Mouse (Mus musculus) ES-CJ7 (cell line): ENCODE data around the gene Med16.

Experiments used
- DNase-seq: peaks from one replicate; pipeline ENCODE4 v3.0.0; 2011; ENCODE audit warnings: low read depth, low spot score

Gene Med16

GRCm38 (mm10) chr10:79860079-79860911 lies 48.4 kb downstream of the Med16 start:
- no peak for DNase-seq

DNA sequence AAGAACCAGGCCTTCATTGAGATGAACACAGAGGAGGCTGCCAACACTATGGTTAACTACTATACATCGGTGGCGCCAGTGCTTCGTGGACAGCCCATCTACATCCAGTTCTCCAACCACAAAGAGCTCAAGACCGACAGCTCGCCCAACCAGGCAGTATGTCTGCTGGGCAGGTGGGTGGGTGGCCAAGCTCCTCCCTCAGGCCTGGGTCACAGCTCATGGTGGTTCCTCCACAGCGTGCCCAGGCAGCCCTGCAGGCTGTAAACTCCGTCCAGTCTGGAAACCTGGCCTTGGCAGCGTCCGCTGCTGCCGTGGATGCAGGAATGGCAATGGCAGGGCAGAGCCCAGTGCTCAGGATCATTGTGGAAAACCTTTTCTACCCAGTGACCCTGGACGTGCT lies 49.6 kb downstream of the Med16 start:
- DNase-seq: no peak

DNA sequence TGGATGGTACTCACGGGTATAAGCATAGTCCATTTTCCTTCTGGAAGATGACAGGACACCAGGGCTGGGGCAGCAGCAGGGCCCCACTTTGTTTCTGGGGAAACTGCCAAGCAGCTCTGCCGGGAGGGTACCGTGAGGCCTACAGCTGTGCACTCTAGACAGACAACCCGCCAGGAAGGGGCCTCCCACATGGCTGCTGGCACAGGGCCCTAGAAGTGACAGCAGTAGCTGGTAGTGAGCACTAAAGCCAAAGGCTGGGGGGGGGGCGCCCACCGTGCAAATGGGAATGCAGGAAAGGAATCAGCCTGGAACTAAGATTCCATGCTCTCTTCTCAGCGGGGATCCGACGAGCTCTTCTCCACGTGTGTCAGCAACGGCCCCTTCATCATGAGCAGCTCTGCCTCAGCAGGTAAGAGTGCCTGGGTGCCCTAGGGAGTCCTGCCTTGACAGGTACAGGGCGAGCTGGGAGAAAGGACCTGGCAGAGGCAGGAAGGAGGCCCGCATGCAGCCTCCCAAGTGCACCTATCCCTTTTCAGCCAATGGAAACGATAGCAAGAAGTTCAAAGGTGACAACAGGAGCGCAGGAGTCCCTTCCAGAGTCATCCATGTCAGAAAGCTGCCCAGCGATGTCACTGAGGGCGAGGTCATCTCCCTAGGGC lies 50.2 kb downstream of the Med16 start:
- DNase-seq: no peak

DNA sequence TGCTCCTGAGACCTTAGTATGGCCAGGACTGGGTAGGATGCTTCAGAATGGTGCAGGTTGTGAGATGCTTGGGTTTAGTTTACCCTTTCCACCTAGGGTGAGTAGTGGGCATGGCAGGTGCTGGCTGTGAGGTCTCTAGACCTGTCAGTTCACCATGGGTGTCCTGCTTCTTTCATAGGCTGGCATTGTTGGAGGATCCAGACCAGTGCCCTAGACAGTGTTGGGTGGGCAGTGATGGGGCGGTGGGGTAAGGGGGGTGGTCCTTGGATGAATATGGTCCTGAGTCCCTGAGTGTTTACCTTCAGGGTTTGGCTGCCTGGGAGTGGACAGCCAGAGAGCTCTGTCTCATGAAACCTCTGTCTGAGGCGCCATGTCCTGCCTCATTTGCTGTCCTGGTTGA lies 50.8 kb downstream of the Med16 start:
- DNase-seq: no peak

DNA sequence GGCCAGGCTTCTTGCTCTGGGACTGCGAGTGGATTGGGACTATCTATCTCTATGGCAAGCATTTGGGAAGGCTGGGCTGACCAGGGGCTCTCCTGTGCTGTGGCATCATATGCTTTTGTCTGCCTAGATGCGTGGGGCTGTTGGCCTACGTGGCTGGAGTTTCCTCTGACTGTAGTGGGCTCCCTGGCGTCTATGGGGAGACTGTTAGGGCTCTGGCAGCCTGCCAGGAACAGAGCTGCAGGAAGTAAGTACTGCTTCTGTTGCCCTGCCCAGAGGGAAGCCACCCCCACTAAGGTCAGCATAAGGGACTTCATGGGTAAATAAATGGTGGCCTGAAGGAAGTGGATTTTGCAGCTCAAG lies 51.3 kb downstream of the Med16 start:
- DNase-seq: no peak

DNA sequence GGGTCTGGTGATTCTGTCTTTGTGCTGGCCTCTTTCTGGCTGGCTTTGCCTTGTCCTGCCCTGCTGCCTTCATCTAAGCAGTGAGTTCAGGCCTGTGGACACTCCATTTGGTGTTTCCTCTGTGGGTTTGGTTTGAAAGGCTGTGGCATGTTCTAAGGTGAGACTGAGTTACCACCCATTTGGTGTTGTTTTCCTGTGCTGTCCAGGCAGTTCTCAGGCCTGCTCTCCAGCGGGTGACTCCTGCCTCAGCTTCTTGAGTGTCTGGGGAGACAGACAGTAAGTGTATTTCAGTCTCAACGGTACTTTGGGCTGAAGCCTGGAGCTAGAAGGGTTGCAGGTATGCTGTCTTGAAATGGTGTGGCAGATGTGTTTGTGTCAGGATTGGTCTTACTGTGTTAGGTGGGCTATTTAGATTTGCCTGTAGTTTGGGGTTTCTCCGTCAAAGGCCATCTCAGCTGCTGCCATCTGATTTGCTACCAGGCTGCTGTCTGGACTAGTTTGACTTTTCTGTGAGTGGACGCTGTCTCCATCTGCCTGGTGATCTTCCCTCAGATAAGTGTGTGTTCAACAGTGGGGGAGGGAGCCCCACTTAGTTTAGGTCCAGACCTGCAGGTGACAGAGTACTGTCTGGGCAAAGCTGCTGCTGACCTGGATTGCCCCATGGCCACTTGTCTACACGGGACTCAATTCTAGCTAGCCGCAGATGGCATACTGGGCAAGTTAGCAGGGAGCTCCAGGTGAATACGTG lies 51.8 kb downstream of the Med16 start:
- no peak for DNase-seq

GRCm38 (mm10) chr10:79856280-79856679 lies 52.4 kb downstream of the Med16 start:
- no peak for DNase-seq

- DNase-seq: peak; percentile 62
Observed at GRCm38 (mm10) chr10:79855558-79856184, 53.1 kb downstream of the Med16 start.

- peak; percentile 82 for DNase-seq
Observed at GRCm38 (mm10) chr10:79854801-79855541, 53.8 kb downstream of the Med16 start.

- DNase-seq: peak; percentile 100
Observed at GRCm38 (mm10) chr10:79853860-79854795, 54.6 kb downstream of the Med16 start, which contains the start of gene Ptbp1. Gene Ptbp1 (plus strand): TSS chr10:79854427.

- peak; percentile 73 for DNase-seq
Observed at GRCm38 (mm10) chr10:79853392-79853791, 55.3 kb downstream of the Med16 start.

GRCm38 (mm10) chr10:79852827-79853226 lies 55.9 kb downstream of the Med16 start:
- DNase-seq: no peak

- DNase-seq: no peak
Observed at GRCm38 (mm10) chr10:79852107-79852789, 56.5 kb downstream of the Med16 start.

GRCm38 (mm10) chr10:79851653-79852052 lies 57.1 kb downstream of the Med16 start:
- DNase-seq: no peak

DNA sequence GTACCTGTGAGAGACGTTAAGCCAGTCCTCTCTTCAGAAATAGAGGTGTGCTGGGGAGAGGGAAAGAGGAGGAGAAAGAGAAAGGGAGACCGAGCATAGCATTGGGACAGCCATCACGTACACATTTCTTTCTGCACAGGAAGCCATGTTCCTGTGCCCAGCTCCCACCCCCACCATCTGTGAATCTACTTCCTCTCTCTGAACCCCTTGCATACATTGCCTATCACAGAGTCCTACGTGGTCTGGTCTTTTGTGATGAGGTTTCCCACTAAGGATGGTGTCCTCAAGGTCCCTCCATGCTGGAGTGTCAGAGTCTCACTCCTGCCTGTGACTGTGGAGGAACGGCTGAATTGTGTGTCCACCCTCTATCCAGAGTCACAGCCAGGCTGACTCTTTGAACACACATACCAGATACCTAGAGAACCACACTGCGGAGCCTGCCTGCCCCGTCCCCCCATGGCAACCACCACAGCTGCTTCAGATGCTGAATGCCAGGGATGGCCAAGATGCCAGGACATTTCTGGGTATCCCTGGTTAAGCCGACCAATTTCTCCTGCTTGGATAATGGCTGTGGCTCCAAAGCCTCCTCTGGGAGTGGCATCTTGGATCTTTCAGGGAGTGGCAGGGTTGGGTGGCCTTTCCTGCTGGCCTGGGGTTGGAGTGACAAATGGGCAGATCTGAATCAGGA lies 58.6 kb downstream of the Med16 start:
- no peak for DNase-seq

- DNase-seq: no peak
Observed at GRCm38 (mm10) chr10:79846553-79846952, 62.2 kb downstream of the Med16 start.
